Mouse (Mus musculus): Measurements from ENCODE around the gene Spaca4. TPM values are rescaled to one million over a fixed set of nuclear protein-coding genes. Genes with fewer than 3 reads are reported as not detected.
A peak's percentile ranks its signal among the peaks of the same experiment; 100 is the strongest.

Spaca4 gene
- polyA plus RNA-seq, 1 experiment: not detected

DNA sequence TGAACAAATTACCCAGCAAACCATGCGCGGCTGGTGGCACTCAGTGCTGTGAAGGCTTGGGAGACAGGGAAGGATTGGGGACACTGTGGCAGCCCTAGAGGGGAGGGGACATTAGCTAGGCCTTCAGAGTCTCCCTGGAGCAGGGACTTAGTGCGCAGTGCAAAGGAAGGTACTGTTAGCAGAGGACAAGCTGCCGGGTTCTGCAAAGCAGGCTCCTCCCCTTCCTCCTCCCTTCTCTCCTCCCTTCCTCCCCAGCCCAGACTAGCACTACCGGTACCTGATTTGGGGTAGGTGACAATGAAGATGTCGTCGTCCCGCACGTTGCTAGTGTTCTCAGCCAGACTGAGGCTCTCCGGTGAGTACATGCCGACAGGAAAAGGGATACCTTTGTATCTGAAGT lies 16.2 kb upstream of the Spaca4 start:
- 10% methylated on average over 11 of the region's 11 CpGs for WGBS

GRCm38 (mm10) chr7:45741308-45741707 lies 15.7 kb upstream of the Spaca4 start:
- Histone ChIP-seq H3K4me3 (replicated peaks; ENCODE audit: control insufficient read depth, low read depth, low read length) (peak overlapping the region; percentile 72), H3K27ac (ENCODE audit: control insufficient read depth, insufficient read depth, low read depth, low read length, poor library complexity) (peak overlapping the region; percentile 54), H3K4me1 (ENCODE audit: control insufficient read depth, insufficient read depth, low read length) (peaks cover 4% of the 10 kb centered on the region; the same call in 1 of the 2 replicates)
- WGBS: 10% methylated on average over 12 of the region's 12 CpGs
- no peak for TF ChIP-seq POLR2A (IDR thresholded peaks at IDR 0.05; ENCODE audit: borderline replicate concordance, control insufficient read depth, low read depth, low read length)
- no peak for TF ChIP-seq CTCF (IDR thresholded peaks at IDR 0.05; ENCODE audit: control insufficient read depth, insufficient read depth, low read length)

More for the DNA sequence above, 16.2 kb upstream of the Spaca4 start:
- H3K27ac ChIP-seq (ENCODE audit: control insufficient read depth, insufficient read depth, low read depth, low read length, poor library complexity): peak overlapping the region; percentile 54
- TF ChIP-seq CTCF (IDR thresholded peaks at IDR 0.05; ENCODE audit: control insufficient read depth, insufficient read depth, low read length) (no peak), POLR2A (IDR thresholded peaks at IDR 0.05; ENCODE audit: borderline replicate concordance, control insufficient read depth, low read depth, low read length) (peak; percentile 71; the same call in 1 of the 2 replicates)
- H3K4me3 ChIP-seq (replicated peaks; ENCODE audit: control insufficient read depth, low read depth, low read length): peak overlapping the region; percentile 72
- H3K4me1 ChIP-seq (ENCODE audit: control insufficient read depth, insufficient read depth, low read length): peaks cover 4% of the 10 kb centered on the region; the same call in 1 of the 2 replicates

DNA sequence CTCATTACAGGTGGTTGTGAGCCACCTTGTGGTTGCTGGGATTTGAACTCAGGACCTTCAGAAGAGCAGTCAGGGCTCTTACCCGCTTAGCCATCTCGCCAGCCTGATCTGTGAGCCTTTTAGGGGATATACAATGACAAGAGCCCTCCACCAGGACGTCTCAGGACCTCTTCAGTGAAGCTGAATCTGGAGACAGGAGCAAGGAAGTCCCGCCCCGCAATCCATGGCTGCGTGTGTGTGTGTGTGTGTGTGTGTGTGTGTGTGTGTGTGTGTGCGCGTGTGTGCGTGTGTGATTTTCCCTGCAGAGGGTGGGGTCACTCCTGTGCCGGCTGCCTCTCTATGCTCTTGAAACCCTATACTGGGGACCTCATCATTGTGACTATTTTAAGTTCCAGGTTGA lies 14.2 kb upstream of the Spaca4 start:
- no peak for TF ChIP-seq CTCF (IDR thresholded peaks at IDR 0.05; ENCODE audit: control insufficient read depth, insufficient read depth, low read length)
- no peak for TF ChIP-seq POLR2A (IDR thresholded peaks at IDR 0.05; ENCODE audit: borderline replicate concordance, control insufficient read depth, low read depth, low read length)
- Histone ChIP-seq H3K4me3 (replicated peaks; ENCODE audit: control insufficient read depth, low read depth, low read length) (no peak overlapping the region), H3K27ac (ENCODE audit: control insufficient read depth, insufficient read depth, low read depth, low read length, poor library complexity) (no peak overlapping the region), H3K4me1 (ENCODE audit: control insufficient read depth, insufficient read depth, low read length) (peaks cover 4% of the 10 kb centered on the region; the same call in 1 of the 2 replicates)
- WGBS: 66% methylated on average over 10 of the region's 10 CpGs

DNA sequence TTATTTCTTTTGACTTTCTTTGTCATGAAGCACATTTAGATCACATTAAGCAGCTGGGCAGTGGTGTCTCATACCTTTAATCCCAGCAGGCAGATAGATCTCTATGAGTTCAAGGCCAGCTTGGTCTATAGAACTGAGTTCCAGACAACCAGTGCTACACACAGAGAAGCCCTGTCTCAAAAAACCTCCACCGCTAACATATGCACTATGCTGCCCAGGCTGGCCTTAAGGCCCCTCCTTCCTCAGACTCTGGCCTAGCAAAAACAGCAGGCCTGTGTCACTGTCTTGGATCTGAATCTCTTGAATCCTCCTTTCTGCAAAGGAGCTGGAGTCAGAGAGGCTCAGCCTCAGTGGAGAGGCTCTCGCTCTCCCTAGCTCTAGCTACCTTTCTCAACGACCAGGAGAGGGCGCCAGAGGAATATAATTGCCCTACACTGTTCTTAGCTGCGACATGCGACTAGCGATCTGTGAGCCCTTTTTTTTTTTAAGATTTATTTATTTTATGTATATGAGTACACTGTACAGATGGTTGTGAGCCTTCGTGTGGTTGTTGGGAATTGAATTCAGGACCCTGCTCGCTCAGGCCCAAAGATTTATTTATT lies 13.7 kb upstream of the Spaca4 start:
- 8% methylated on average over 9 of the region's 9 CpGs for WGBS
- H3K4me1 ChIP-seq (ENCODE audit: control insufficient read depth, insufficient read depth, low read length): peaks cover 4% of the 10 kb centered on the region; the same call in 1 of the 2 replicates
- H3K4me3 ChIP-seq (replicated peaks; ENCODE audit: control insufficient read depth, low read depth, low read length): no peak overlapping the region
- no peak overlapping the region for H3K27ac ChIP-seq (ENCODE audit: control insufficient read depth, insufficient read depth, low read depth, low read length, poor library complexity)
- no peak for TF ChIP-seq POLR2A (IDR thresholded peaks at IDR 0.05; ENCODE audit: borderline replicate concordance, control insufficient read depth, low read depth, low read length)
- peak; percentile 74 for TF ChIP-seq CTCF (IDR thresholded peaks at IDR 0.05; ENCODE audit: control insufficient read depth, insufficient read depth, low read length)

DNA sequence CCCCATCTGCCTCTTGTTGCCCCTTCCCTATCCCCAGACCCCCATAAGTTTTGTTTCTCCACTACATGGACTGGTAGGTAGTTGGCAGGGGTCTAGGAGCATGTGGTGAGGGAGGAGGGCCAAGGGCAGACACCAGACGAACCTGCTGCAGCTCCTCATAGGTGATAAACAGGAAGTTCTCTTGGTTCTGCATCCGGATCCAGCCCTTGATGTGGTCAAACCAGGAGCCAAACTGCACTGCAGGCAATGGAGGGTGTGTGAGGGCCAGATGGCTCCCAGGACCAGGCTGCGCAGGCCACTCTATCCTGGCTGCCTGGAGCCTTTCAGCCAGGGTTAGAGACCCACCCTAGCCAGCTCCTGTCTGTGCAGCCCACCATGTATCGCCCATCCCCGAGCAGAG lies 7.9 kb upstream of the Spaca4 start:
- Histone ChIP-seq H3K4me3 (replicated peaks; ENCODE audit: control insufficient read depth, low read depth, low read length) (no peak overlapping the region), H3K4me1 (ENCODE audit: control insufficient read depth, insufficient read depth, low read length) (no peaks in the 10 kb centered on the region), H3K27ac (ENCODE audit: control insufficient read depth, insufficient read depth, low read depth, low read length, poor library complexity) (no peak overlapping the region)
- 44% methylated on average over 5 of the region's 5 CpGs for WGBS
- TF ChIP-seq POLR2A (IDR thresholded peaks at IDR 0.05; ENCODE audit: borderline replicate concordance, control insufficient read depth, low read depth, low read length) (no peak), CTCF (IDR thresholded peaks at IDR 0.05; ENCODE audit: control insufficient read depth, insufficient read depth, low read length) (no peak)

- Histone ChIP-seq H3K4me3 (replicated peaks; ENCODE audit: control insufficient read depth, low read depth, low read length) (no peak overlapping the region), H3K4me1 (ENCODE audit: control insufficient read depth, insufficient read depth, low read length) (no peaks in the 10 kb centered on the region), H3K27ac (ENCODE audit: control insufficient read depth, insufficient read depth, low read depth, low read length, poor library complexity) (no peak overlapping the region)
- TF ChIP-seq CTCF (IDR thresholded peaks at IDR 0.05; ENCODE audit: control insufficient read depth, insufficient read depth, low read length): peak; percentile 59
- TF ChIP-seq POLR2A (IDR thresholded peaks at IDR 0.05; ENCODE audit: borderline replicate concordance, control insufficient read depth, low read depth, low read length): no peak
- 47% methylated on average over 16 of the region's 16 CpGs for WGBS
Observed at GRCm38 (mm10) chr7:45730727-45731431, 5.3 kb upstream of the Spaca4 start.

DNA sequence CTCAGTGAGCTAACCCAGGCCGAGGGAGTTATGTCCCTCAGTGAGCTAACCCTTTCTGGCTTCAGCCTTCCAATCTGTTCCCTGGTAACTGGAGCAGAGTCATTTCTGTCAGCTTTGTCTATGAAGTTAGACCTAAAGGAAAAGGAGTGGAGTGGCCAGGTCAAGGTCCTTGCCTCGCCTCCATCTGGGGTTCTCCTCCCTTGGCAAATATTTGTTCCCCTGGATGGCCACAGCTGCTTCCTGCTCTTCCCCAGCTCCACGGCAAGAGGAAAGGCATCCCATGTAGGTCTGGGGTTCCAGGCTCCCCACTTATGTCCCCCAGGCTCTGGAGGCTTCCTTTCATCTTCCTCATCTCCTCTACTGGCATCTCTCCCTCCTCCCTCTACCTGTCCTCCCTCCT lies 2.0 kb upstream of the Spaca4 start:
- H3K4me3 ChIP-seq (replicated peaks; ENCODE audit: control insufficient read depth, low read depth, low read length): no peak overlapping the region

DNA sequence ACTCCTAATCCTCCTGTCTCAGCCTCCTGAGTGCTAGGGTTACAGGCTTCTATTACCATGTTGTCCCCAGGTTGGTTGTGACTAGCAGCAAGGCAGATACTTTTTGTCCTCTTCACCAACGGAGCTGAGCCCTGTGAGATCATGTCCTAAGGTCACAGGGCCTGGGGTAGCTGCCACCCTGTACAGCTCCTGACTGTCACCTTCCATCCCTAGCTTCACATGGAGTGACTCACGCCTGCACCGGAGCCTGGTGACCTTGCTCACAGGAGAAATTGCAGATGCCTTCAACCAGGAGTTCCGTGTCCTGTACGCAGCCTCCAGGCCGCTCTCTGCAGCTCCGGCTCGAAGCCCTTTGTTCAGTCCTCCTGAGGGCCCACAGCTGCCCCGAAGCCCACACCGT lies 806 bp upstream of the Spaca4 start:
- TF ChIP-seq CTCF (IDR thresholded peaks at IDR 0.05; ENCODE audit: control insufficient read depth, insufficient read depth, low read length) (no peak), POLR2A (IDR thresholded peaks at IDR 0.05; ENCODE audit: borderline replicate concordance, control insufficient read depth, low read depth, low read length) (no peak)
- H3K4me3 ChIP-seq (replicated peaks; ENCODE audit: control insufficient read depth, low read depth, low read length): no peak overlapping the region
- WGBS: 92% methylated on average over 10 of the region's 10 CpGs
- H3K4me1 ChIP-seq (ENCODE audit: control insufficient read depth, insufficient read depth, low read length): no peaks in the 10 kb centered on the region
- no peak overlapping the region for H3K27ac ChIP-seq (ENCODE audit: control insufficient read depth, insufficient read depth, low read depth, low read length, poor library complexity)

More for the DNA sequence above, 2.0 kb upstream of the Spaca4 start:
- H3K27ac ChIP-seq (ENCODE audit: control insufficient read depth, insufficient read depth, low read depth, low read length, poor library complexity): no peak overlapping the region
- 71% methylated on average over 3 of the region's 3 CpGs for WGBS
- TF ChIP-seq POLR2A (IDR thresholded peaks at IDR 0.05; ENCODE audit: borderline replicate concordance, control insufficient read depth, low read depth, low read length): no peak
- TF ChIP-seq CTCF (IDR thresholded peaks at IDR 0.05; ENCODE audit: control insufficient read depth, insufficient read depth, low read length): no peak
- H3K4me1 ChIP-seq (ENCODE audit: control insufficient read depth, insufficient read depth, low read length): no peaks in the 10 kb centered on the region

Data from bone marrow, adult 2 months (tissue).